Mouse (Mus musculus): ENCODE data around the gene Stat3. TPM values are rescaled to one million over a fixed set of nuclear protein-coding genes. Genes with fewer than 3 reads are reported as not detected.

Stat3 gene
- polyA plus RNA-seq, 1 experiment from 2014 or later = 36.5 TPM

DNA sequence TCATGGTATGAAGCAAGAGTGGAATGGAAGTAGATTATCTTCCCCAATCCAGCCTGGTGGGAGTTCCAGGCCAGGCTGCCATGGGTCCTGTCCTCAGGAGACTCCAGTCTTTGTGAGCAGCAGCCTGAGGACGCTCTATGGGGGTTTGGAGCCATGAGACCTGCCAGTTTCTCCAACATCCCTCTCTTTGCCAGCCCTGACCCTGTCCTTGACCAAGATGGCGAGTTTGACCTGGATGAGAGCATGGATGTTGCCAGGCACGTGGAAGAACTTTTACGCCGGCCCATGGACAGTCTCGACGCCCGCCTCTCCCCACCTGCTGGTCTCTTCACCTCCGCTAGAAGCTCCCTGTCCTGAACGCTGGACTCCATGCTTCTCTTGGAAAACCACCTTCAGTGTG lies 55.7 kb downstream of the Stat3 start:
- DNase-seq = no peak
- Histone ChIP-seq H3K9ac (no peak overlapping the region), H3K4me2 (no peak overlapping the region), H3K9me3 (ENCODE audit: low read depth, low read length) (no peaks in the 10 kb centered on the region), H3K36me3 (ENCODE audit: insufficient read depth) (no peaks in the 10 kb centered on the region; the same call in 1 of the 2 replicates), H3K27me3 (ENCODE audit: insufficient read depth, low read length) (no peaks in the 10 kb centered on the region), H3K27ac (ENCODE audit: low read depth) (no peak overlapping the region), H3K4me1 (ENCODE audit: insufficient read depth) (no peaks in the 10 kb centered on the region), H3K4me3 (ENCODE audit: low read depth, low read length) (no peak overlapping the region)
- 87% methylated on average over 10 of the region's 10 CpGs for WGBS
- TF ChIP-seq CTCF (IDR thresholded peaks at IDR 0.05; ENCODE audit: low read depth) = no peak
- ATAC-seq (ENCODE audit: insufficient read depth) = no peak

DNA sequence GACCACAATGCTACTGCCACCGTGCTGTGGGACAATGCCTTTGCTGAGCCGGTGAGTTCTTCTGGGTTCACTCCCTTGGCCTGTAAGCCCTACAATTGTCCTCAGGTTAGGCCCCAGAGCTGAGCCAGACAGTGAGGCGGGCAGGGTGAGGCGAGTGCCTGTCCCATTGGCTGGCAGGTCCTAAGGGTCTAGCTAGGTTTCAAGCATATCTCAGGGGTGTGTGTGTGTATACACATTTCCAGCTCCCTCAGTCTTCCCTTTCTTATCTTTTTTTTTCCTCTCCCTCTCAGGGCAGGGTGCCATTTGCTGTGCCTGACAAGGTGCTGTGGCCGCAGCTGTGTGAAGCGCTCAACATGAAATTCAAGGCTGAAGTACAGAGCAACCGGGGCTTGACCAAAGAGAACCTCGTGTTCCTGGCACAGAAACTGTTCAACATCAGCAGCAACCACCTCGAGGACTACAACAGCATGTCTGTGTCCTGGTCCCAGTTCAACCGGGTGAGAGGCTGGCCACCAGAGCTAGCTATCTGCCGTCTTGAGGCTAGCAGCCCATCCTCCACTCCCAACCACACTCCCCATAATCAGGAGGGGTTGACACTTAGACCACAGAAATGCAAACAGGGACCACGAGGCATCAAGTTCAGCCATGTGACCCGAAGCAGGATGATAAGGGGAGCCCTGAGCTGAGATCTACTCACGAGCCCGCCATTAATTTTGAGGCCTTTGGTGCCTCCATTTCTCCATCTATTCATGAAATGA lies 59.8 kb downstream of the Stat3 start:
- WGBS = 67% methylated on average over 15 of the region's 15 CpGs
- no peak for ATAC-seq (ENCODE audit: insufficient read depth)
- H3K4me3 ChIP-seq (ENCODE audit: low read depth, low read length) = no peak overlapping the region

DNA sequence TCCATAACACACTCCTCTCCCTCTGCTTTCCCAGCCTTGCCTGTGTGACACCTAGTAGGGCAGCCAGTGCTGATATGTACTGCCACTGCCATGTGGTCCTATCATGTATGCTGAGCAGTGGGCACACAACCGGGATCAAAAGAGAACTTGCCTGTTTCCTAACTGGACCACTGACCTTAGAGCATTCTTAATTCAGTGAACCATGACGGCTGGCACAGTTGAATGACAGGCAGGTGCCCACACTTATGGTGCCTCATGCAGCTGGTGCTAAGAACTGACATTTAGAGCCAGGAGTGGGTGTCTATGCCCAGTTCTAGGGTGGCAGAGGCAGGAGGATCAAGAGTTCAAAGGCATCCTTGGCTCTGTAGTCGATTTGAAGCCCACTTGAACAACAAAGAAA lies 63.6 kb downstream of the Stat3 start:
- no peak for TF ChIP-seq CTCF (IDR thresholded peaks at IDR 0.05; ENCODE audit: low read depth)
- 72% methylated on average over 3 of the region's 3 CpGs for WGBS

More for the DNA sequence above, 59.8 kb downstream of the Stat3 start:
- H3K9me3 ChIP-seq (ENCODE audit: low read depth, low read length) = no peaks in the 10 kb centered on the region
- H3K4me1 ChIP-seq (ENCODE audit: insufficient read depth) = no peaks in the 10 kb centered on the region
- no peaks in the 10 kb centered on the region for H3K36me3 ChIP-seq (ENCODE audit: insufficient read depth)
- H3K27me3 ChIP-seq (ENCODE audit: insufficient read depth, low read length) = no peaks in the 10 kb centered on the region
- DNase-seq = no peak
- H3K4me2 ChIP-seq = no peak overlapping the region
- no peak for TF ChIP-seq CTCF (IDR thresholded peaks at IDR 0.05; ENCODE audit: low read depth)
- H3K9ac ChIP-seq = no peak overlapping the region
- no peak overlapping the region for H3K27ac ChIP-seq (ENCODE audit: low read depth)

DNA sequence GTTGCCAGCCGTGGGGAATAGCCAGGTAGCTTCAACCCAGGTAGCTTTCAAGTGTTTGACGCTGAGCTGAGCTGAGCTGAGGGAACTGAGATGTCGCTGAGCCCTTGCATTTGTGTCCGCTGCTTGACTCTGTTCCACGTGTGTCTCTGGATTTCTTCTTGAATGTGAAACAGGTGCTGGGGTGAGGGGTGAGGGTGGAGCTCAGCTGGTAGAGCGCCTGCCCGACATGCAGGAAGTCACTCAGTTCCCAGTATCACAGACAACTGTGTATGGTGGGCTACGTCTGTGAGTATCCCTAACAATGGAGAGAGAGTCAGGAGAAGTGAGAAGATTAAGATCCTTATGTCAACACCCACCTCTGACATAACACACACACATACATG lies 68.4 kb downstream of the Stat3 start:
- no peak for TF ChIP-seq CTCF (IDR thresholded peaks at IDR 0.05; ENCODE audit: low read depth)
- Histone ChIP-seq H3K27me3 (ENCODE audit: insufficient read depth, low read length) (no peaks in the 10 kb centered on the region), H3K9ac (no peak overlapping the region), H3K4me1 (ENCODE audit: insufficient read depth) (no peaks in the 10 kb centered on the region), H3K4me2 (no peak overlapping the region), H3K27ac (ENCODE audit: low read depth) (no peak overlapping the region), H3K4me3 (ENCODE audit: low read depth, low read length) (no peak overlapping the region), H3K36me3 (ENCODE audit: insufficient read depth) (no peaks in the 10 kb centered on the region), H3K9me3 (ENCODE audit: low read depth, low read length) (no peaks in the 10 kb centered on the region)
- ATAC-seq (ENCODE audit: insufficient read depth) (no peak), DNase-seq (no peak)
- 63% methylated on average over 8 of the region's 8 CpGs for WGBS

More for the DNA sequence above, 63.6 kb downstream of the Stat3 start:
- H3K9ac ChIP-seq = no peak overlapping the region
- no peaks in the 10 kb centered on the region for H3K4me1 ChIP-seq (ENCODE audit: insufficient read depth)
- DNase-seq (no peak), ATAC-seq (ENCODE audit: insufficient read depth) (no peak)
- H3K4me3 ChIP-seq (ENCODE audit: low read depth, low read length) = no peak overlapping the region
- H3K4me2 ChIP-seq = no peak overlapping the region
- H3K27ac ChIP-seq (ENCODE audit: low read depth) = no peak overlapping the region
- H3K36me3 ChIP-seq (ENCODE audit: insufficient read depth) = no peaks in the 10 kb centered on the region
- H3K9me3 ChIP-seq (ENCODE audit: low read depth, low read length) = no peaks in the 10 kb centered on the region
- H3K27me3 ChIP-seq (ENCODE audit: insufficient read depth, low read length) = no peaks in the 10 kb centered on the region

DNA sequence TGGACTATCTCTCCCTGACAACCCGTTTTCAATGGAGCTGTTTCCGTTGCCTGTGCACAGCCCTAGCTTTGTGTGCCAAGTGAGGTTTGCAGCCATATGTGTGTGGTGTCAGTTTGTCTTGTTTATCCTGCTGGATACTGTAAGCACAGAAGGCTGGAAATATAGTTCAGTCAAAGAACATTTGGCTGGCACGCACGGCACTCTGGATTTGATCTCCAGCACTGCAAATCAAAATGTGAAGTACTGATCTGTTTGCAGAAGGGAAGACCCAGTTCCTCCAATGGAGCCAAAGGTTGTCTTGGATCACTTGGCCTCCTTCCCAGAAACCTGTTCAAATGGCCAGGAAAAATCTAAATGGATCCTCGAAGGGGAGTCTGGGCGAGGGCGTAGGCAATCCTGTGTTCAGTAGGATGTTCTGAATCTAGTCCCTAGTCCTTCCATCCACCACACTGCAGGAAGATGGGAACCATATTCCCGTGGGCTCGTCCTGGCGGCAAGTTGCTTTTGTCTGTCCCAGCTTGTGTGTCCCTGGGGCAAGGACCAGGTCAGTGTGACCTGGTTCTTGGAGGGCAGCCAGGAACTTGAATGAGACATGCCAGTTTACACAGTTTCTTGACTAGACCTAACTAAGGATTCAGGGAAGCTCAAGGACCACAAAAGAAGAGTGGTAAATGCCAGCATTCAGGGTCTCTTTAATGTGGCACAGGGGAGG lies 68.9 kb downstream of the Stat3 start:
- DNase-seq (no peak), ATAC-seq (ENCODE audit: insufficient read depth) (no peak)
- WGBS = 70% methylated on average over 10 of the region's 10 CpGs

DNA sequence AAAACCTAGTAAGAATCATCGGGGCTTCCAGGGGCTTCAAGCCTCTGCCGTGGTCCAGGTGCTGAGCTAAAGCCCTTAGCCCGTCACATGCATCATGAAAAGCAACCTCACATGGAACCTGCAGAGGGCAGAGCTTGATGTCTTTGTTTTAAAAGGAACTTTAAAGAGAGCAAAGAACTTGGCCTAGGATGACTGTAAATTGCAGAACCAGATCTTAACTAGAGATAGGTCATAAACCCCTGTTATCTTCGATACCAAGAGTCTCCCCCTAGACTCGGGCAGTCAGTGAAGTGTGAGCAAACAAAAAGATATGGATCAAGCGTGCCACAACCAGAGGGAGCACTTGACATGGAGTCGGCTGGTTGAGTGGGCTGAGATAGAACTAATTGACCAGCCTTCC lies 73.7 kb downstream of the Stat3 start:
- WGBS = 62% methylated on average over 7 of the region's 7 CpGs
- Histone ChIP-seq H3K4me3 (ENCODE audit: low read depth, low read length) (no peak overlapping the region), H3K27me3 (ENCODE audit: insufficient read depth, low read length) (no peaks in the 10 kb centered on the region), H3K36me3 (ENCODE audit: insufficient read depth) (no peaks in the 10 kb centered on the region), H3K9me3 (ENCODE audit: low read depth, low read length) (no peaks in the 10 kb centered on the region), H3K4me2 (no peak overlapping the region), H3K27ac (ENCODE audit: low read depth) (no peak overlapping the region), H3K4me1 (ENCODE audit: insufficient read depth) (no peaks in the 10 kb centered on the region), H3K9ac (no peak overlapping the region)
- ATAC-seq (ENCODE audit: insufficient read depth) (no peak), DNase-seq (no peak)
- no peak for TF ChIP-seq CTCF (IDR thresholded peaks at IDR 0.05; ENCODE audit: low read depth)

More for the DNA sequence above, 68.9 kb downstream of the Stat3 start:
- H3K36me3 ChIP-seq (ENCODE audit: insufficient read depth) = no peaks in the 10 kb centered on the region
- TF ChIP-seq CTCF (IDR thresholded peaks at IDR 0.05; ENCODE audit: low read depth) = no peak
- no peak overlapping the region for H3K27ac ChIP-seq (ENCODE audit: low read depth)
- no peaks in the 10 kb centered on the region for H3K4me1 ChIP-seq (ENCODE audit: insufficient read depth)
- no peak overlapping the region for H3K9ac ChIP-seq
- no peaks in the 10 kb centered on the region for H3K9me3 ChIP-seq (ENCODE audit: low read depth, low read length)
- no peak overlapping the region for H3K4me2 ChIP-seq
- no peaks in the 10 kb centered on the region for H3K27me3 ChIP-seq (ENCODE audit: insufficient read depth, low read length)
- no peak overlapping the region for H3K4me3 ChIP-seq (ENCODE audit: low read depth, low read length)

DNA sequence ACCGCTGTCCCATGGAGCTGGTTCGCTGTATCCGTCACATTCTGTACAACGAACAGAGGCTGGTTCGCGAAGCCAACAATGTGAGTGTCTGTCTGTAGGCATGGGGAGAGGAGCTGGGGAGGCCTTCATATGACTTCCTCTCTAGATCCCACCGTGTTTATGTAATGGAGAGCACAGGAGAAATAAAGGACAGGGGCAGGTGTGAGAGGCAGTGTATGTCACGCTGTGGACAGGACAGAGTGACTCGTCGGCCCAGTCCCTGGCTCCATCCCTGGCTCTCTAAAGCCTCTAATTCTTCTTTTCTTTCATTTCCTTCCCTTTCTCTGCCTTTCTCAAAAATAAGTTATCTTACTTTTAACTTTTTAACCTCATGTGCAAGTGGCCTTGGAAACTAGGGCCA lies 76.2 kb downstream of the Stat3 start:
- Histone ChIP-seq H3K9ac (no peak overlapping the region), H3K4me3 (ENCODE audit: low read depth, low read length) (no peak overlapping the region), H3K4me1 (ENCODE audit: insufficient read depth) (no peaks in the 10 kb centered on the region), H3K4me2 (no peak overlapping the region), H3K9me3 (ENCODE audit: low read depth, low read length) (no peaks in the 10 kb centered on the region), H3K27ac (ENCODE audit: low read depth) (no peak overlapping the region), H3K36me3 (ENCODE audit: insufficient read depth) (no peaks in the 10 kb centered on the region), H3K27me3 (ENCODE audit: insufficient read depth, low read length) (no peaks in the 10 kb centered on the region)
- no peak for TF ChIP-seq CTCF (IDR thresholded peaks at IDR 0.05; ENCODE audit: low read depth)
- 81% methylated on average over 10 of the region's 10 CpGs for WGBS
- ATAC-seq (ENCODE audit: insufficient read depth) = no peak
- no peak for DNase-seq

Measured in lung, embryonic 14.5 days (tissue).